Mouse (Mus musculus) lung, adult 18-20 months (tissue): ENCODE measurements at regions not wholly inside any gene's neighbourhood (a gene's known extent, or its start where the extent isn't known, plus 50 kb on each side); places are given as distances from the start of the nearest gene placed in this dataset.
A peak's percentile ranks its signal among the peaks of the same experiment; 100 is the strongest.
"Not testable (repeated sequence)": the region's sequence is repeated elsewhere in the genome, so short reads cannot be mapped to it uniquely, and the experiment has no call there.

ENCODE experiments used
- DNase-seq, 2 experiments: peaks; one replicate each; pipeline ENCODE4 v3.0.0; 2022; ENCODE audit warnings: mixed read lengths in 2 of 2

DNA sequence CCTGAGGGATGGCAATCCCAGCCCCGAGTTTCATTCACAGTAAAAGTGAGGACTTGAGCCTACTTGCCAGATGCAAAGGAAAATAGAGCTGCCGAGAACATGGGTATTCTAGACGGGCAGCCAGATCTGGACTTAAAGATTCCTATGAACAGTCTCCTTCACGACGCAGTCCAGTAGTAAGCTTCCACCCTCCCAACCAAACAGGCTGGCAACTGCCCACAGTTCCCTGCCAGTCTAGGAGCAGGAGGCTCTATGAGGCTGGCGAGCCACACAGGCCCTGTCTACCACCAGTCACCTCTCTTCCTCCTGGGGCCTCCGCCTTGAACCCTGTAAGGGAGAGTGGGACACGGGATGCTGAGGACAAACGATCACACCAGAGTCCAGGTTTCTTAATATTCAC, 153.5 kb upstream of the Snrpn start:
- DNase-seq, result no peak

DNA sequence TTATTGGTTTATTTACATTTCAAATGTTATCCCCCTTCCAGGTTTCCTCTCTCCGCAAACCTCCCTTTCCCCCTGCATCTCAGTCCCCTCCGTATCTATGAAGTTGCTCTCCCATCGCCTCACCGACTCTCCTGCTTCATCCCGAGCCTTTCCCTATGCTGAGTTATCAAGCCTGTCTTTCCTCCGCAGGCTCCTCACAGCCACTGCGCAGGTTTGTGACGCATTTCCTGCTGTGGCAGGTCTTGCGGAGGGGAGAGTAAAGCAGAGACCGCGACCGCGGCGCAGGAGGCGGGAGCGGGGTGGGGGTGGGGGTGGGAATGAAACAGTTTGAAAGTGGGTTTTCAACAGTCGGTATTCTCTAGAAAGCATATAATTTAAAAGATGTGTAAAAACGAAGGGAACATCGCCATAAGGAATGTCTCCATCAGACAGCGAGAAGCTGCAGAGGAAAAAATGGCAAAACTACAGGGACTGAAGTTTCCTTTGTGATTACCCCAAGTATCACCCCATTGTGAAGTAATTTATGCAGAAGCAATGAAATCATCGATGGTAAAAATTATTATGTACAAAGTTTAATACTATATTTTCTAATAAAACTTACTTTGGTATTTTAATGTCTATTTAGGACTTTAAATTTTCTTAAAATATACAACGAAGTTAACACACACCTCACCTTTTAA, 104.3 kb upstream of the Snrpn start:
- peak in 1 of 2 experiments; percentile 3 for DNase-seq

DNA sequence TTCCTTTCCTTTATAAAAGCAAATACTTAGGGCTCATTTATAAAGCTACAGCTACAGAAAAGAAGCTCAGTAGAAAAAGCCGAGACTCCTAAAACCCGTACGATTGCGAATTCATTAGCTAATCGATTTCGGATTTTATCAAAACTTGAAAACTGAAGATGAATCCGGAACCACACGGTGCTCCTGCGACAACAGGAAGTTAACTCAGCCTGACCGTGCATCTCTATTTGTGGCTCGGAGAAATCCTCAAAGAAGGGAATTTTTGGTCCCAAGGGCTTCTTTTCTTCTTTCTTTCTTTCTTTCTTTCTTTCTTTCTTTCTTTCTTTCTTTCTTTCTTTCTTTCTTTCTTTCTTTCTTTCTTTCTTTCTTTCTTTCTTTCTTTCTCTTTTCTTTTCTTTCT, 103.7 kb upstream of the Snrpn start:
- peak; percentile 19 to 38 for DNase-seq

DNA sequence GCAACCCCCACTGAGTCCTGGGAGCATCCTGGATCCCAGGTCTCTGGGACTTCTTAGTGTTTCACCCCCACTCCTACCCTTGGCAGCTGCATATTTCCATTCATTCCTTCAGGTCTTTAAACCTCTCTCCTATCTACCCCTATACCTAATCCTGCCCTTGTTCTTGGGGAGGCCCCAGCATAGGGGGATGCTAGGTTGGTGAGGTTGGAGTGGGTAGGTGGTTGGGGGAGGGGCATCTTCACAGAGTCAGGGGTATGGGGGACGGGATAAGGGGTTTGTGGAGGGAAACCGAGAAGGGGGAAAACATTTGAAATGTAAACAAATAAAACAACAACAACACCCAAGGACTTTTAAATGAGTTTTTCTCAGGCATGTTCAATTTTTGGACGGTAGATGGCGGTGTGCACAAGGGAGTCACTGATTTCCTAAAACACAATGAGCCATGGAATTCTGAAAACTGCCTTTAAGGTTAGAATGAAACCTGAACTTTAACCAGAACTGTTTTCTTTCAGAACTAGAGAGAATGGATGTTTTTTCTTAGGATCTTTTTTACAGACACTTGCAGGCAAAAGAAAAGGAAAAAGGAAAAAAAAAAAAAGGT, 98.7 kb upstream of the Snrpn start:
- not testable (repeated sequence) for DNase-seq

DNA sequence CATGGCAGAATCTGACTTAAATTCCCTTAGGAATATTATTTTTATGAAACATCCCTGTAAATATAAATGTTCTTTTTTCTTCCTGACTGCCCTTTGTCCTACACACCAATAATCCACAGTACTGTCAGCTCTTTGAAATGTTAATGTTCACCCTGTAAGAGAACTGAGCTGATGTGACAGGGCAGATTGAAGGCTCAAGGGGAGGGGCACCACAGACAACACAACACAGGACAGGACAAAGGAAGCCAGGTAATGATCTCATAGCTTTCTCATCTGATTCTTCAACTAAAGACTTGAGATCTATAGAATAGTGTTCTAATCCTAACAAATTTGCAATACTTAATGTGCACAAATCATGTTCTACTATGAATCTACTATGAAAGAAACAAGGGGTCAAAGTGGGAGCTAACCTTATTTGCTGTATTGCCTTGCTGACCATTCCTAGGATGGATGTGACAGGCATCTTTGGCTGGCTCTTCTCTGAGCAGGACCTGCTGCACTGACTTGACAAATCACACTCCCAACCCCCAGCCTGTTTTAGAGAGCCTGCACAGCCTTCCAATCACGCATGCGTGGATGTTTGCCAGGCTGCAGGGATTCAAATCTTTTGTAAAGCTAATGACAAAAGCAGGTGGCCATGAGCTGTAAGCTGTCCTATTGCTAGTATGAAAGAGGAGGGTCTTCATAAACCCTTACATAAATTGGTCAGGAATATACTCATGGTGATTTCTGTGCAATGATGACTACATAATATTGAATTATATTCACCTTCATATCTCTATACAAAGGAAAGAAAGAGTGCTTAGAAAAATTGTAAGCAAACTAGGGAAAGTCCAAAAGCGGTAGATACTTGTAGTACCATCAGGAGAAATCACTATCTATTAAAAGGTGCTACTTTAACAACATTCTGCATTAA, 76.6 kb upstream of the Snrpn start:
- not testable (repeated sequence) for DNase-seq
